Mouse (Mus musculus) embryo, embryonic 11.5 days (tissue): ENCODE measurements around the gene Btbd2.
"Not testable (repeated sequence)": the region's sequence is repeated elsewhere in the genome, so short reads cannot be mapped to it uniquely, and the experiment has no call there.

Experiments
- DNase-seq: peaks from one replicate; pipeline ENCODE4 v3.0.0-alpha.2; 2012; ENCODE audit warnings: low read depth, low spot score

The Btbd2 gene

DNA sequence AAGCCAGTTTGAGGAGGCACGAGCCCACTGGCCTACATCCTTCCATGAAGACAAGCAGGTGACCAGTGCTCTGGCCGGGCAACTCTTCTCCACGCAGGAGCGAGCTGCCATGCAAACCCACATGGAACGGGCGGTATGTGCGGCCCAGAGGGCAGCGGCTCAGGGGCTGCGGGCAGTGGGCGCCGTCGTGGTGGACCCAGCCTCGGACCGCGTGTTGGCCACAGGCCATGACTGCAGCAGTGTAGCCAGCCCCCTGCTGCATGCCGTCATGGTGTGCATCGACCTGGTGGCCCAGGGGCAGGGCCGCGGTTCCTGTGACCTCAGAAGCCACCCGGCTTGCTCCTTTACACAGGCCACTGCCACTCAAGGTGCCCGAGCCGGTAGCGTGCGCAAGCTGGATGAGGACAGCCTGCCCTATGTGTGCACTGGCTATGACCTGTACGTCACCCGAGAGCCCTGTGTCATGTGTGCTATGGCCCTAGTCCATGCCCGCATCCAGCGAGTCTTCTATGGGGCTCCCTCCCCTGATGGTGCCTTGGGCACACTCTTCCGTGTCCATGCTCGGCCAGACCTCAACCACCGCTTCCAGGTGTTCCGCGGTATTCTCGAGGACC lies 50.0 kb downstream of the Btbd2 start:
- DNase-seq = no peak

DNA sequence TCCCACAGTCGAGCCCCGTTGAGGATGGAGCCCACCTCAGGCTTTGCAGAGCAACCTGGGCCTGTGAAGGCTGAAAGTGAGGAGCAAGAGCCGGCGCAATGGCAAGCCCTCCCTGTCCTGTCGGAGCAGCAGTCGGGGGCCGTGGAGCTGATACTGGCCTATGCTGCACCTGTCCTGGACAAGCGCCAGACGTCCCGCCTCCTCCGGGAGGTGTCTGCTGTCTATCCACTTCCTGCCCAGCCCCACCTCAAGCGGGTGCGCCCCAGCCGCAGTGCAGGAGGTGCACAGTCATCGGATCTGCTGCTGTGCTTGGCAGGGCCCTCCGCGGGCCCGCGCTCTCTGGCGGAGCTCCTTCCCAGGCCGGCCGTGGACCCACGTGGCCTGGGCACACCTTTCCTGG lies 50.6 kb downstream of the Btbd2 start:
- no peak for DNase-seq

GRCm38 (mm10) chr10:80605721-80606120 lies 51.1 kb downstream of the Btbd2 start, which contains the start of gene Gm49322:
TSS of gene Gm49322 (plus strand) at chr10:80606021.
- DNase-seq = not testable (repeated sequence)

GRCm38 (mm10) chr10:80604988-80605387 lies 51.9 kb downstream of the Btbd2 start:
- DNase-seq = no peak

DNA sequence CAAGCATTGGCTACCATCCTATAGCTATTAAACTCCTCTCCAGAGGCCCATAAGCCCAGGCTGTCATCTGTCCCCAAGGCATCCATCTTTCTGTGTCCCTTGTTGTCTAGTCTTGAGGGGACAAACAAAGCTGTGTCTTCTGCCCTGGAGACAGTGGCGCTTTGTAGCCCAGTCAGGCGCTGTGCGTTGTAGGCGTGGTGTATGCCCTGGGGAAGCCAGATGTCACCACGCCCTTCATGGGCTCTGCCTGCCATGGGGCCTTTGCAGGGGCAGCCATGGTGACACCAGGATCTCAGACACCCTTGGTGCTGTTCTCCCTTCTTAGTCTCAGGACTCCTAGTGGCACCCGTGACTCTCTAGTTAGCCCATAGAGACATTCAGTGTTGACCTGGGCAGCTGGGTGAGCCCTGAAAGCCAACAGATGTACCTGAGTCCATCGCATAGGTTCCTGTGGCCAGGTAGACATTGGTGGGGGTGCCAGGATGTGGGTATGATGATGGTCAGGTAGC lies 52.8 kb downstream of the Btbd2 start:
- no peak for DNase-seq

DNA sequence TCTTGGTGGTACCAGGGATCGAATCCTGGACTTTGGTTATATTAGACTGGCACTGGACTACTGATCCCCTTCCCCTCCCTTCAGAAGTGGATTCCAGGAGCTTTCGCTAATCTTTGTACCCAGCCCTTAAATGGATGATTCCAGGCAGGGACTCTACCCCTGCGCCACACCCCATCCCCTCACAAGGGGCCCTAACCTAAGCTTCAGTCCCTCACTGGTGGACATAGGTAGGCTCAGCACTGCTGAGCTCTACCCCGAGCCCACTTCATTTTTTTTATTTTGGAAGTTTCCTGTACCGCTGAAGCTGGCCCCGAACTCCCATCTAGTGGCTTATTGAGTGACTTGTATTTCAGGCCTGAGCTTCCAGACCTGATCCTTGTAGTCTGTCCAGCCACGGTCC lies 53.5 kb downstream of the Btbd2 start:
- DNase-seq = no peak

DNA sequence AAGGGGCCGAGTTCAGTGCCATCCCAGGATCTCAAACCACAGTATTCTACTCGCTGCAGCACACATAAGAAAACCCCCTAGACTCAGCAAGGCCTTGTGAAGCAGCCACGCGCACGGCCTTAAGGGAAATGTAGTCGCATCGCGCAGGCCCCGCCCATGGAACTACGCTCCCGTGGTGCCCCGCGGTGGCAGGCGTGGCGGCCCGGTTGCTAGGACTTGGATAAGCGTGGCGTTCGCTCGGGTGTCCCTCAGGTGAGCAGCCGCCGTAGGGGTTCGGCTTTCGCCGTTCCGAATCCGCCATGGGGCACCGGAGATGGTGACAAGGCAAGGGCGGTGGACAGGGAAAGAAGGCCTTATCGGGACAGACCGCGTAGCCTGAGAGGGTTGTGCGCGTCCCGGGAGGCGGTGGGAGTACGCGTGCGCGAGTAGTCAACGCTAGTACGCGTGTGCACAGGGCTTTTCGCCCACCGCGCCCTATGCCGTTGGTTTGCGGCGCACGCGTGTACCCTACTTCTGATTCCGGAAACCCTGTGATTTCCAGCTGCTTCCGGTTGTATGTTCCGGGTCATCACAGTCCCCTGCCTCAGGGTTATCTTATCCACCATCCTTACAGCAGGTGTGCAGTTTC lies 54.1 kb downstream of the Btbd2 start, which contains the start of the genes Scamp4 and Adat3:
Gene Scamp4 (plus strand): TSS at position 175 of the 628 bp plus-strand sequence.
Gene Adat3 (plus strand): TSS at position 183 of the 628 bp plus-strand sequence.
- DNase-seq = peak; percentile 87

GRCm38 (mm10) chr10:80596318-80596717 lies 60.6 kb downstream of the Btbd2 start:
- no peak for DNase-seq
